Mouse (Mus musculus) hindbrain, embryonic 16.5 days (tissue): ENCODE data around the gene Pgm3. TPM values are rescaled to one million over a fixed set of nuclear protein-coding genes. Genes with fewer than 3 reads are reported as not detected.

Experiments
- ATAC-seq: fragments of 200-750 bp; cut with Nextera tagmentation; 2 replicates; pipeline ENCODE4 v1.8.0; 2017; ENCODE audit warnings: moderate TSS enrichment, moderate library complexity
- H3K27ac ChIP-seq: fragments of 300-500 bp; sonication (generic); 2 replicates; pipeline ENCODE4 v1.5.1; 2014; ENCODE audit warnings: low read depth, mild to moderate bottlenecking, control low read depth, low read length, moderate library complexity
- H3K27me3 ChIP-seq: fragments of 300-500 bp; sonication (generic); replicated peaks from 2 replicates; pipeline ENCODE4 v1.6.1; 2014; ENCODE audit warnings: low read length; ENCODE audit not compliant: control insufficient read depth, insufficient read depth
- H3K36me3 ChIP-seq: fragments of 300-500 bp; sonication (generic); 2 replicates; pipeline ENCODE4 v1.6.1; 2014; ENCODE audit warnings: mild to moderate bottlenecking, low read length, moderate library complexity, mixed read lengths; ENCODE audit not compliant: control insufficient read depth, insufficient read depth
- H3K4me1 ChIP-seq: fragments of 300-500 bp; sonication (generic); 2 replicates; pipeline ENCODE4 v1.6.1; 2014; ENCODE audit warnings: low read depth, low read length; ENCODE audit not compliant: control insufficient read depth, insufficient read depth
- H3K4me2 ChIP-seq: fragments of 300-500 bp; sonication (generic); 2 replicates; pipeline ENCODE4 v1.6.1; 2014; ENCODE audit warnings: mild to moderate bottlenecking, low read length, control low read depth, moderate library complexity
- H3K4me3 ChIP-seq: fragments of 300-500 bp; sonication (generic); 2 replicates; pipeline ENCODE4 v1.5.1; 2014; ENCODE audit warnings: mild to moderate bottlenecking, low read length, control low read depth, moderate library complexity
- H3K9ac ChIP-seq: fragments of 300-500 bp; sonication (generic); 2 replicates; pipeline ENCODE4 v1.6.1; 2014; ENCODE audit warnings: low read depth, mild to moderate bottlenecking, control low read depth, low read length, moderate library complexity
- H3K9me3 ChIP-seq: fragments of 300-500 bp; sonication (generic); 2 replicates; pipeline ENCODE4 v1.6.1; 2014; ENCODE audit warnings: mild to moderate bottlenecking, low read length, moderate library complexity; ENCODE audit not compliant: control insufficient read depth
- WGBS: fragments of 180-500 bp; shearing (Covaris S2); extraction: QIAGEN DNeasy Blood & Tissue Kit; methylation state at CpG from one replicate; pipeline ENCODE4 v1.1.7; 2014; 5-methylcytosine and 5-hydroxymethylcytosine counted together
- polyA plus RNA-seq: library from polyadenylated mRNA; unstranded; fragments of >200 nt; fragmentation: Nextera tagmentation; extraction: Ambion mirVana; gene quantifications from 2 replicates; pipeline ENCODE4 v1.2.1, GENCODE M21; 2015

The Pgm3 gene
- polyA plus RNA-seq, 1 experiment from 2014 or later, result 39.8 TPM

DNA sequence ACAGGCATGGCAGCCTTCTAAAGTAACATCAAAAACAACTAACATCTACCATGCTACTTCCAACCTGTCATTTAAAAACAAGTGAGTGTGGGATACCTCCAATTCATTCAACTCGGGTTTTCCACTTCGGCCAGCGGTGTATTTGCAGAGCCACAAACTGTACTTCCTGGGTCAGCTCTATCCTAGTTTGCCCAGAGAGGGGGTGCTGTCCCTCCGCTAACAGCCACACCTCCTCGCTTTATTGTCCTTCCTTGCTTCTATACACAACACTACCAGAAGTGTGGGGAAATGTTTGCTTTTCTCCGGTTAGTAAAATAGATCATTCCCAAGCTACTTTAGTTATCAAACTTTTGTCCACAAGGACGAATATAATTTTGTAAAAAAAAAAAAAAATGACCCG lies 696 bp downstream of the Pgm3 start:
- Histone ChIP-seq H3K27me3 (no peaks in the 10 kb centered on the region), H3K4me3 (peak overlapping the region; percentile 82), H3K4me2 (peak overlapping the region; percentile 62), H3K9ac (peak overlapping the region; percentile 80), H3K4me1 (peaks cover 9% of the 10 kb centered on the region), H3K9me3 (no peaks in the 10 kb centered on the region), H3K27ac (no peak overlapping the region), H3K36me3 (no peaks in the 10 kb centered on the region; the same call in 1 of the 2 replicates)
- ATAC-seq, result no peak
- 17% methylated on average over 8 of the region's 8 CpGs for WGBS

DNA sequence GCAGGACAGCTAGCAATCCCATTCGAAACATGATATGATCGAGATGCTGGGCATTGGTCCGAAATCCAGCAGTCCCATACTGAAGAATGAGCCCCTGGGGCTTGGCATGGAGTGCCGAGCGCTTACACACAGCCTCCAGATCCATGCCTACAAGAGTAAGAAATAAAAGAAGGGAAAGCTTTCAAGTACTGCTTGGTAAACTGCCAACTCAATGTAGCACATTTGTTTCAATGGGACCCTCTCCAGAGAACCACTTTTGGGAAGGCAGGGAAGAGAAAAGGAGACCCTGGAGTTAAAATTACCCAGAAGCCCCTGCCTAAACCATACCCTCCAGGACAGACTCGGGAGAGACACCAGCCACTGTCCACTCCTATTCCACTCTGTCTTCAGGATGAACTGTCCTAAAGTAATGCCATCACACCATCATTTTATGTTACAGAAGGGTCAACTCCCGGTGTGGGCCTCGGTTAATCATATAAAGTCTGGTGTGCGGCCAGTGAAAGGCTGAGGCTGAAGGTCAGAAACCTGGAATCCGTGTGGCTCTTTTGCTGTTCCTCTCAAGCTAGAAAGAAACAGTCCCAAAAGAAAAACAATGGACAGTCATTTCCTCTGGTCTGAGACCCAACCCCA lies 1.3 kb downstream of the Pgm3 start:
- WGBS, result 77% methylated on average over 10 of the region's 10 CpGs
- Histone ChIP-seq H3K9ac (no peak overlapping the region; the same call in 1 of the 2 replicates), H3K27ac (no peak overlapping the region)

DNA sequence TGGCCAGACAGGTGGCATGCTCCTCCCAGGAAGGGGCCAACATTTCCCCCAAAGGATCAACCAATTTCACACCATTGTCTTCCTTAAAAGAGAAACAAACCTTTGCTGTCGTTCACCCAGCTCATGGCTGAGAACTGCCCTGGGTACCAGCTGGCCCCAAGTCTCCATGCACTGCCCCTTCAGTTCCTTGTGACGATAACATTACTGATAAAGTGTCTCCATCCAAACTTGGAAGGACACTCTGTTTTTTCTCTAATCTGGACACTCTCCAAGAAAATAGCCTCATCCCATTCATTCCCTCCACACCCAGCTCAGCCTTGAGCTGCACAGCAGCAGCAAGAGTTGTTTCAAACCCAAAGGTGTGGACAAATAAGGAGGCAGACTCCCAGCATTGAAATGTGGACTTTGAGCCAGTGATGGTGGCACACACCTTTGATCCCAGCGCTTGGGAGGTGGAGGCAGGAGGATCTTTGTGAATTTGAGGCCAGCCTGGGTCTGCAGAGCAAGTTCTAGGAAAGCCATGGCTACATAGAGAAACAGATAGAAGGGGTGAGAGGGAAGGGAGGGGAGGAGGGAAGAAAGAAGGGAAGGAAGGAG lies 2.2 kb downstream of the Pgm3 start:
- H3K27ac ChIP-seq, result no peak overlapping the region
- ATAC-seq, result no peak
- WGBS, result 76% methylated on average over 3 of the region's 3 CpGs

More for the DNA sequence above, 1.3 kb downstream of the Pgm3 start:
- ATAC-seq, result no peak
- H3K4me3 ChIP-seq, result peak overlapping the region; percentile 82
- peaks cover 9% of the 10 kb centered on the region for H3K4me1 ChIP-seq
- peak overlapping the region; percentile 62 for H3K4me2 ChIP-seq
- H3K27me3 ChIP-seq, result no peaks in the 10 kb centered on the region
- no peaks in the 10 kb centered on the region; the same call in none of the 2 replicates for H3K36me3 ChIP-seq
- H3K9me3 ChIP-seq, result no peaks in the 10 kb centered on the region

DNA sequence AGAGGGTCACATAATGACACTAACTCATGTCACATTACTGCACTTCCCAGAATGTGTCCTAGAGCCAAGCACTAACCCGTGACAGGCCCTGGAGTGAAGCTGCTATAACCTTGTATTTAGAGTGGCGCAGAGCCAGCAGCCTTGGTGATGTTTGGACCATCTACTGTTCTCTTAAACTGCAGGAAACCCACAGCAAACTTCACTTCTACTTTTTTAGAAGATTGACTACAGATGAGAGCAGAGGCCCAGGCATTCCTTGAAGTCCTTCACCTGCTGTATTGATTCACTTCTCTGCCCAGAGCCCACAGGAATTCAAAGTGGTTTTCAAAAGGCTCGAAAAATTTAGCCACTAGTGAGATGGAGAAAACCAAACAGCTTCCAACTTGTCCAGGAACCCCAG lies 11.1 kb downstream of the Pgm3 start:
- H3K36me3 ChIP-seq, result peaks cover 62% of the 10 kb centered on the region
- WGBS, result 87% methylated on average over 3 of the region's 3 CpGs
- H3K27ac ChIP-seq, result no peak overlapping the region
- H3K9ac ChIP-seq, result no peak overlapping the region
- no peak overlapping the region for H3K4me2 ChIP-seq
- H3K9me3 ChIP-seq, result no peaks in the 10 kb centered on the region
- ATAC-seq, result no peak
- no peaks in the 10 kb centered on the region for H3K27me3 ChIP-seq
- no peak overlapping the region for H3K4me3 ChIP-seq
- H3K4me1 ChIP-seq, result no peaks in the 10 kb centered on the region

More for the DNA sequence above, 2.2 kb downstream of the Pgm3 start:
- Histone ChIP-seq H3K4me3 (no peak overlapping the region), H3K4me2 (no peak overlapping the region), H3K9me3 (no peaks in the 10 kb centered on the region), H3K27me3 (no peaks in the 10 kb centered on the region), H3K36me3 (peaks cover 9% of the 10 kb centered on the region), H3K9ac (no peak overlapping the region), H3K4me1 (peaks cover 9% of the 10 kb centered on the region)

DNA sequence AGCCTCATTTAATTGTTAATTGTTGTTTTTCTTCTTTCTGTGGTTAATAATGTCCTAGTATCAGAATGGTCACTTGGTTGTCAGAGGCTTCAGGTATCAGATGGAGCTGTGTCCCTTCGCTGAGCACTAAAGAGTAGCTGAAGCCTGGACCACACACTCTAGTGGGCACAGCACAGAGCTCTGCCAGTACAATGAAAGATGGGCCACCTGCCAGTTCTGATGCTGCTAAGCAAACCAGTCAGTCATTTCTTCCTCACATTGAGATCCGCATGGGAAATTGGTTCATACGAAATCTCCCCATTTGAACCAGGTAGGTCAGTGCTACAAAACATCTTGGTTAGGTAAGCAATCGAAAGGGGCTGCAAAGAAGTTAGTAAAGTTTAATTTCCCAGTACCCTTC lies 17.0 kb downstream of the Pgm3 start:
- no peak overlapping the region for H3K27ac ChIP-seq
- H3K36me3 ChIP-seq, result peaks cover 62% of the 10 kb centered on the region
- WGBS, result 90% methylated on average over 4 of the region's 4 CpGs
- no peaks in the 10 kb centered on the region for H3K4me1 ChIP-seq
- no peak overlapping the region for H3K4me3 ChIP-seq
- H3K27me3 ChIP-seq, result no peaks in the 10 kb centered on the region
- no peak overlapping the region for H3K4me2 ChIP-seq
- H3K9ac ChIP-seq, result no peak overlapping the region
- no peaks in the 10 kb centered on the region for H3K9me3 ChIP-seq
- ATAC-seq, result 0 out of 2 replicates have a peak, but pooled peaks have one; percentile 42

DNA sequence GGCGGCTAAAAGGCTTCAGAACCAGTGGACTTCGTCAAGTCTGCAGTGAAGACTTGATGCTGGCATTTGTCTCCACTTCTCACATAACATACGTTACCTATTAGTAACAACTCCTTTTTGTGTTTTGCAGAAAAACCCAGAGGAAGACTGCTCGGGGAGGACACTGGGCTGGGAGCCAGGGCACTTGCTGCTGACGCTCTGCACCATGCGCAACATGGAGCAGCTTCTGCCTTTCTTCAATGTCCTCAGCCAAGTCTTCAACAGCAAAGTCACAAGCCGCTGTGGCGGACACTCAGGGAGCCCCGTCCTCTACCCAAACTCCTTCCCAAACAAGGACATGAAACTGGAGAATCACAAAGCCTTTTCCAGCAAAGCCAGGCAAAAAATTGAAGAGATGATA lies 17.8 kb downstream of the Pgm3 start:
- H3K9ac ChIP-seq, result no peak overlapping the region
- peaks cover 56% of the 10 kb centered on the region for H3K36me3 ChIP-seq
- 84% methylated on average over 9 of the region's 9 CpGs for WGBS
- no peak for ATAC-seq
- H3K9me3 ChIP-seq, result no peaks in the 10 kb centered on the region
- H3K4me2 ChIP-seq, result no peak overlapping the region
- H3K4me3 ChIP-seq, result no peak overlapping the region
- H3K4me1 ChIP-seq, result no peaks in the 10 kb centered on the region
- no peak overlapping the region for H3K27ac ChIP-seq
- H3K27me3 ChIP-seq, result no peaks in the 10 kb centered on the region

DNA sequence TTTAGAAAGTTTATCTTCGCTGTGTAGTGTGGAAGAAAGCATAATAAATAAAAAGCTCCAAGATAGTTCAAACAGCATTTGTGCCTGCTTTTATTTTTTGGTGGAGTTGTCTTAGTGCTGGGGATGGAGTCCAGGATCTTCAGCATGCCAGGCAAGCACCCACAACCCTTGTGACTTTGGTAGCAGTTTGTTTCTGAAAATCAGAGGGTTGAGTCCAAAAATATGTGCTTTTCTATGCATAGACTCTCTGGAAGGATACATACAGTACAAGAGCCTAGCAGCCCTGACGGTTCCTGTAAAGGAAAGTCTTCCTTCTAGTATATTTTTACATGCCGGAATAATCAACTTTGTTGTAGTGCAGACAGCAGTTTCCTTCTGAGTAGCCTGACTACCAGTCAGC lies 20.9 kb downstream of the Pgm3 start:
- Histone ChIP-seq H3K27me3 (no peaks in the 10 kb centered on the region), H3K4me1 (no peaks in the 10 kb centered on the region), H3K9me3 (no peaks in the 10 kb centered on the region), H3K27ac (no peak overlapping the region), H3K4me2 (no peak overlapping the region), H3K9ac (no peak overlapping the region), H3K4me3 (no peak overlapping the region), H3K36me3 (peaks cover 47% of the 10 kb centered on the region)
- WGBS, result 97% methylated on average over 3 of the region's 3 CpGs
- ATAC-seq, result no peak

DNA sequence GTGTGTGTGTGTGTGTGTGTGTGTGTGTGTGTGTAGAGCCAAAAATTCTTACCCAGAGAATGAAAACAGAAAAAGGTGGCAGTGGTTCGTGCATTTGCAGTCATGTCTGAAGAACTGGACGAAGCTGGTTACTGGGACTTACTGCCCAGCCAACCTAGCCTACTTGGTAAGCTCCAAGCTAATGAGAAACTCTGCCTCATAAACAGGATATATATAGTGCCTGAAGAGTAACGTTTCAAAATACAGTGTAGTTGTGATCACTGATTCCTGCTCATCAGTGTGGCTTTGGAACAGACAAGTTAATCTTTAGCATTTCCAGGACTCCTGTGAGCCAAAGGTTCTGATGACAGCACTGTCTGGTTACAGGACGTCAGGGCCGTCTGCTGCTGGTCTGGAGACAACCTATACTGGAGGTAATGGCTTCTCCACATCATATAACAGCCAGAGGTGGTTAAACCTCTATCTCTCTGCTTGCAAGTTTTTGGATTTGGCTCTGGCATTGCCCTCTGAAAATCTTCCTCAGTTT lies 21.9 kb downstream of the Pgm3 start:
- no peak for ATAC-seq
- WGBS, result 91% methylated on average over 5 of the region's 5 CpGs
- peaks cover 44% of the 10 kb centered on the region for H3K36me3 ChIP-seq

DNA sequence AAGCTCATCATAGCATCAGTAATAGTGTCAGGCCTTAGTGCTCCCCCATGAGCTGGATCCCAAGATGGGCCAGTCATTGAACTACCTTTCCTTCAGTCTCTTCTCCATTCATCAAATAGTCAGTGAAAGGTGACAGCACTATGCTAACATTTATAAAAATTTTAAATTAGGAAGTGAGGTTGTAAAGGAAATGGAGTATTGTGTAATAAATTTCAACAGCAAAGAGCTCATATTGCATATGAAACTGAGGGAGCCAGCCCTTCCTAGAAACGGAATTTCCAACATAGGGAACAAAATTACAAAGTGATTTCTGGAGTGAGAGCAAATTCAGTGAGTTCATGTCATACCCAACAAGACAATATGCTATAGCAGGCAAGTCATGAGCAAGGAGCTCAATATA lies 27.1 kb downstream of the Pgm3 start:
- Histone ChIP-seq H3K4me3 (no peak overlapping the region), H3K4me2 (no peak overlapping the region), H3K27ac (no peak overlapping the region), H3K36me3 (peaks cover 36% of the 10 kb centered on the region), H3K9ac (no peak overlapping the region), H3K27me3 (no peaks in the 10 kb centered on the region), H3K9me3 (no peaks in the 10 kb centered on the region), H3K4me1 (no peaks in the 10 kb centered on the region)
- WGBS, result 70% methylated on average over 1 of the region's 1 CpGs
- ATAC-seq, result no peak

More for the DNA sequence above, 21.9 kb downstream of the Pgm3 start:
- Histone ChIP-seq H3K27ac (no peak overlapping the region), H3K4me1 (no peaks in the 10 kb centered on the region), H3K9me3 (no peaks in the 10 kb centered on the region), H3K4me2 (no peak overlapping the region), H3K4me3 (no peak overlapping the region), H3K9ac (no peak overlapping the region), H3K27me3 (no peaks in the 10 kb centered on the region)
